Mouse (Mus musculus) ES-E14 (cell line): ENCODE results near the gene Oser1.

Experiments
- HCFC1 ChIP-seq: IDR thresholded peaks from 2 replicates; pipeline ENCODE4 v1.6.1; 2012; ENCODE audit warnings: low read length, inconsistent platforms, borderline replicate concordance; ENCODE audit not compliant: insufficient read depth
- MAFK ChIP-seq: IDR thresholded peaks from 2 replicates; pipeline ENCODE4 v1.6.1; 2014; ENCODE audit warnings: mild to moderate bottlenecking, low read depth, low read length, inconsistent platforms; ENCODE audit not compliant: insufficient read depth
- ZC3H11A ChIP-seq: IDR thresholded peaks from 2 replicates; pipeline ENCODE4 v1.6.1; 2012; ENCODE audit warnings: low read depth, mild to moderate bottlenecking, inconsistent platforms, low read length, borderline replicate concordance
- ZNF384 ChIP-seq: IDR thresholded peaks from 2 replicates; pipeline ENCODE4 v1.6.1; 2012; ENCODE audit warnings: low read depth, low read length, inconsistent platforms

- TF ChIP-seq MAFK, result no peak
- TF ChIP-seq HCFC1, result no peak
- TF ChIP-seq ZNF384, result no peak
- no peak for TF ChIP-seq ZC3H11A
These were observed 36.1 kb upstream of the Oser1 start for GRCm38 (mm10) chr2:163460622-163461021.
